Mouse (Mus musculus) neural tube, embryonic 11.5 days (tissue): Measurements from ENCODE around the gene Rln3. TPM values are rescaled to one million over a fixed set of nuclear protein-coding genes. Genes with fewer than 3 reads are reported as not detected.
A peak's percentile ranks its signal among the peaks of the same experiment; 100 is the strongest.

ENCODE experiments used
- ATAC-seq: fragments of 200-750 bp; cut with Nextera tagmentation; 2 replicates; pipeline ENCODE4 v1.8.0; 2017; ENCODE audit warnings: moderate number of reproducible peaks, mild to moderate bottlenecking, moderate TSS enrichment, moderate library complexity; ENCODE audit not compliant: insufficient read depth, low FRiP score, low TSS enrichment
- DNase-seq: peaks from one replicate; pipeline ENCODE4 v3.0.0-alpha.2; 2015; ENCODE audit warnings: low spot score
- H3K27ac ChIP-seq: fragments of 300-500 bp; sonication (generic); 2 replicates; pipeline ENCODE4 v1.5.1; 2014; ENCODE audit warnings: low read depth, mild to moderate bottlenecking, low read length
- H3K27me3 ChIP-seq: fragments of 300-500 bp; sonication (generic); 2 replicates; pipeline ENCODE4 v1.6.1; 2014; ENCODE audit warnings: mild to moderate bottlenecking, low read length, mixed read lengths; ENCODE audit not compliant: control insufficient read depth, insufficient read depth
- H3K36me3 ChIP-seq: fragments of 300-500 bp; sonication (generic); 2 replicates; pipeline ENCODE4 v1.6.1; 2014; ENCODE audit warnings: mild to moderate bottlenecking, low read length, moderate library complexity, mixed read lengths; ENCODE audit not compliant: control insufficient read depth, insufficient read depth
- H3K4me1 ChIP-seq: fragments of 300-500 bp; sonication (generic); 2 replicates; pipeline ENCODE4 v1.6.1; 2014; ENCODE audit warnings: low read length, mixed read lengths; ENCODE audit not compliant: control insufficient read depth, insufficient read depth
- H3K4me2 ChIP-seq: fragments of 300-500 bp; sonication (generic); 2 replicates; pipeline ENCODE4 v1.6.1; 2014; ENCODE audit warnings: low read depth, mild to moderate bottlenecking, moderate library complexity
- H3K4me3 ChIP-seq: fragments of 300-500 bp; sonication (generic); 2 replicates; pipeline ENCODE4 v1.5.1; 2014; ENCODE audit warnings: low read depth, low read length
- H3K9ac ChIP-seq: fragments of 300-500 bp; sonication (generic); 2 replicates; pipeline ENCODE4 v1.6.1; 2014; ENCODE audit warnings: mild to moderate bottlenecking, low read length
- H3K9me3 ChIP-seq: fragments of 300-500 bp; sonication (generic); 2 replicates; pipeline ENCODE4 v1.6.1; 2016; ENCODE audit warnings: low read length; ENCODE audit not compliant: control insufficient read depth
- WGBS: fragments of 180-500 bp; shearing (Covaris S2); extraction: QIAGEN DNeasy Blood & Tissue Kit; methylation state at CpG from one replicate; pipeline ENCODE4 v1.1.7; 2014; 5-methylcytosine and 5-hydroxymethylcytosine counted together
- microRNA counts: library from miRNA; unstranded; fragments of <30 nt; microRNA quantifications from one replicate; lab custom pipeline; 2015
- microRNA-seq: library from miRNA; unstranded; fragments of <30 nt; microRNA quantifications from one replicate; pipeline ENCODE4, GENCODE M21; 2016
- polyA plus RNA-seq: library from polyadenylated mRNA; unstranded; fragments of >200 nt; fragmentation: Nextera tagmentation; extraction: Ambion mirVana; gene quantifications from 2 replicates; pipeline ENCODE4 v1.2.1, GENCODE M21; 2014

Gene Rln3
- polyA plus RNA-seq, 1 experiment from 2014 or later: not detected

DNA sequence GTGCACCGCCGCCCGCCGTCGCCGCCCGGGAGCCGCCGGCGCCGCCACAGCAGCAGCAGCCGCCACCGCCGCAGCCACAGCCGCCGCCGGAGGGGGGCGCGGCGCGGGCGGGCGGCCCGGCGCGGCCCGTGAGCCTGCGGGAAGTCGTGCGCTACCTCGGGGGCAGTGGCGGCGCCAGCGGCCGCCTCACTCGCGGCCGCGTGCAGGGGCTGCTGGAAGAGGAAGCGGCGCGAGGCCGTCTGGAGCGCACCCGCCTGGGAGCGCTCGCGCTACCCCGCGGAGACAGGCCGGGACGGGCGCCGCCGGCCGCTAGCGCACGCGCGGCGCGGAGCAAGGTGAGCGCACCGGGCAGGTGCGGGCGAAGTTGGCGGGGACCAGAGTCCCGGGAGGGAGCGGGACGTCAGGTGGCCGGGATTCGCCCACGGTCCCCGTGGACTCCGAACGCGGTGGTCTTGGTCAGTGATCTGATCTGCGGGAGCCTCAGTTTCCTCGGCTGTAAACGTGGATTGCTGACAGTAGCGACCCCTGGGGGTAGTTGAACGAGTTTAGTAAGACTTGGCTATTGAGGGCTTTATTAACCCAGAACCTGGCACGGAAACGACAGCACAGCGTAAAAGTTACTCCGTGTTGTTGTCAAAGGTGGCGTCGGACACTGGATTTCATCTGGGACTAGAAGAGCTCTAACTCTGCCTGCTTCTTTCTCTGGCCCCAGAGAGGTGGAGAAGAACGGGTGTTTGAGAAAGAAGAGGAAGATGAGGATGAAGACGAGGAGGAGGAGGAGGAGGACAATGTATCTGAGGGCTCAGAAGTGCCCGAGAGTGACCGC is 46.4 kb downstream of the Rln3 start:
- peak; percentile 8; the same call in 1 of the 2 replicates for ATAC-seq
- H3K27ac ChIP-seq: peak overlapping the region; percentile 77
- H3K9ac ChIP-seq: peak overlapping the region; percentile 72
- no peaks in the 10 kb centered on the region for H3K9me3 ChIP-seq
- peak overlapping the region; percentile 80 for H3K4me2 ChIP-seq
- WGBS: under 1% methylated on average over 74 of the region's 92 CpGs
- peak; percentile 75 for DNase-seq
- peaks cover 2% of the 10 kb centered on the region for H3K36me3 ChIP-seq
- peak overlapping the region; percentile 83 for H3K4me3 ChIP-seq
- peaks cover 20% of the 10 kb centered on the region for H3K27me3 ChIP-seq
- peaks cover 14% of the 10 kb centered on the region; the same call in 1 of the 2 replicates for H3K4me1 ChIP-seq

DNA sequence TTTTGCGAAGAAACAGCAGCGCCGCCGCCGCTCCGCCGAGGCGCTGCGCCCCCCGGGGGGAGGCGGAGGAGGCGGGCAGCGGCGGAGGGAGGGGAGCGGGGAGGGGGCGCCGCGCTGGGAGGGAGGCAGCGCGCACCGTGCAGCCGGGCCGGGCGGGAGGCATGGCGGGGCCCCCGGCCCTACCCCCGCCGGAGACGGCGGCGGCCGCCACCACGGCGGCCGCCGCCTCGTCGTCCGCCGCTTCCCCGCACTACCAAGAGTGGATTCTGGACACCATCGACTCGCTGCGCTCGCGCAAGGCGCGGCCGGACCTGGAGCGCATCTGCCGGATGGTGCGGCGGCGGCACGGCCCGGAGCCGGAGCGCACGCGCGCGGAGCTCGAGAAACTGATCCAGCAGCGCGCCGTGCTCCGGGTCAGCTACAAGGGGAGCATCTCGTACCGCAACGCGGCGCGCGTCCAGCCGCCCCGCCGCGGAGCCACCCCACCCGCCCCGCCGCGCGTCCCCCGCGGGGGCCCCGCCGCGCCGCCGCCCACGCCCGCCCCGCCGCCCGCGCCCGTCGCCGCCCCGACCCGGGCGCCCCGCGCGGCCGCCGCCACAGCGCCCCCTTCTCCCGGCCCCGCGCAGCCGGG is 47.2 kb downstream of the Rln3 start, which contains the start of gene Samd1:
Gene Samd1, plus strand, starts transcription at position 162 of the 631 bp plus-strand sequence.
- H3K4me2 ChIP-seq: peak within 1 kb of the TSS; percentile 80
- peaks cover 14% of the 10 kb centered on the region; the same call in 1 of the 2 replicates for H3K4me1 ChIP-seq
- DNase-seq (peak; percentile 73), ATAC-seq (0 out of 2 replicates have a peak, but pooled peaks have one; percentile 32)
- H3K9ac ChIP-seq: peak within 1 kb of the TSS; percentile 86
- H3K4me3 ChIP-seq: peak within 1 kb of the TSS; percentile 83
- H3K36me3 ChIP-seq: peaks cover 2% of the 10 kb centered on the region
- H3K9me3 ChIP-seq: no peaks in the 10 kb centered on the region
- H3K27me3 ChIP-seq: peaks cover 20% of the 10 kb centered on the region
- WGBS: 1% methylated on average over 61 of the region's 112 CpGs
- peak within 1 kb of the TSS; percentile 95 for H3K27ac ChIP-seq

DNA sequence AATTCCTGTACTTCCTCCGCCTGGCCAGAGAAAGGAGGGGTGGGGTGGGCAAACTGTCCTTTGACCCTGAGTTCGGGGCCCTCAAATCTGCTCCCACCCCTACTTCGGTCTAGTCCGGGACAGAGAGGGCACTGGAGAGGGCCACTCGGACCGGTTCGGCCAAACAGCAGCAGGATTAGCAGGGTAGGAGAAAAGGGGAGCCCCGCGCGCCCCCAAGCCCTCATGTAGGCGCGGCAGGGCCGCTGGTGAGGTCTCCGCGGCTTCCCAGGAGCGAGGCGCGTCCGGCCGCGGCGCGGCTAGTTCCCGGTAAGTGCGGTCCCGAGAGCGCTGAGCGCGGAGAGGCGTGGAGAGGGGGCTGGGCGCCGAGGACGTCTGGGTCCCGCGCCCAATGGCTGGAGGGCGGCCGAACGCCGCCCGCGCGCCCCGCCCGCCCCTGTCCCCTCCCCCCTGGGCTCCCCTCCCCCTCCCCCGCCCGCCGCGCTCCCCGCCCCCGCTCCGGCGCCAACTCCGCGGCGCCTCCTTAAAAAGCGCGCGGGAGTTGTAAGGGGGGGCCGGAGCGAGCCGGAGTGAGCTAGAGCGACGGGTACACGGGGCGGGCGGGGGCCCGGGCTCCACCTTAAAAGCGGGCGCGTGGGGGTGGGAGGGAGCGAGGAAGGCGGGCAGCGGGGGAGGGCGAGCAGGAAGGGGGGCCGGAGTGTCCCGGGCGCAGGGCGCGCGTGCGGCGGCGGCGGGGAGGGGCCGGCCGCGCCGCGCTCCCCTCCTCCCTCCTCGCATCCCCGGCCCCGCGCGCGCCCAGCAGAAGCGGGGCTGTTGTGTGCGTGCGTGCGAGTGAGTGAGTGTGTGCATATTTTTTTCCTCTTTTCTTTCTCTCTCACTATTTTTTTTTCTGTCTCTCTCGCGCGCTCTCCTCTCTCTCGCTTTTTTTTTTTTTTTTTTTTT is 48.0 kb downstream of the Rln3 start:
- H3K27ac ChIP-seq: peak overlapping the region; percentile 95
- peak overlapping the region; percentile 86 for H3K9ac ChIP-seq
- peaks cover 14% of the 10 kb centered on the region; the same call in 1 of the 2 replicates for H3K4me1 ChIP-seq
- ATAC-seq: peak; percentile 70
- peak overlapping the region; percentile 83 for H3K4me3 ChIP-seq
- peak overlapping the region; percentile 80 for H3K4me2 ChIP-seq
- peaks cover 5% of the 10 kb centered on the region for H3K36me3 ChIP-seq
- no peaks in the 10 kb centered on the region for H3K9me3 ChIP-seq
- under 1% methylated on average over 30 of the region's 103 CpGs for WGBS
- DNase-seq: peak; percentile 87
- H3K27me3 ChIP-seq: peaks cover 19% of the 10 kb centered on the region

DNA sequence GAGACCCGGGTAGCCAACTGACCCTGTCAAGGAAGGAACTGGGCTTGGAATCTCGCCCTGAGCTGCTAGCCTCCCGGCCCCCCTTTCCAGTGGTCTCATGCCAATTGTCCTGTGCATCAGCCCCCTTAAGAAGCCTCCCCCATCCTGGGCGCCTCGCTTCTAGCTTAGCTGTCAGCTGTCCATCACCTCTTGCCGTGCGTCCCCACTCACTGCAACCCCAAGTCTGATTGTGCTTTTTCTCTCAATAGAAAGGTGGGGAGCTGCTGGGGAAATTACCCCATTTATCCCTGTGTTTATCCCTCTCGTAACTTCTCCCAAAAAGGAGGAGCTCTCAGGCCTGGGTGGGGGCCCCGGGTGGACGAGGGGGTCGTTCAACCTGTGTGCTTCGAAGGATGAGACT is 48.8 kb downstream of the Rln3 start:
- WGBS: 14% methylated on average over 12 of the region's 12 CpGs
- H3K9ac ChIP-seq: no peak overlapping the region
- peak overlapping the region; percentile 13; the same call in 1 of the 2 replicates for H3K4me3 ChIP-seq
- H3K27me3 ChIP-seq: peaks cover 11% of the 10 kb centered on the region
- 0 out of 2 replicates have a peak, but pooled peaks have one; percentile 22 for ATAC-seq
- H3K27ac ChIP-seq: no peak overlapping the region; the same call in 1 of the 2 replicates
- H3K9me3 ChIP-seq: no peaks in the 10 kb centered on the region
- peak overlapping the region; percentile 80 for H3K4me2 ChIP-seq
- H3K4me1 ChIP-seq: peaks cover 9% of the 10 kb centered on the region; the same call in 1 of the 2 replicates
- H3K36me3 ChIP-seq: peaks cover 11% of the 10 kb centered on the region
- no peak for DNase-seq

DNA sequence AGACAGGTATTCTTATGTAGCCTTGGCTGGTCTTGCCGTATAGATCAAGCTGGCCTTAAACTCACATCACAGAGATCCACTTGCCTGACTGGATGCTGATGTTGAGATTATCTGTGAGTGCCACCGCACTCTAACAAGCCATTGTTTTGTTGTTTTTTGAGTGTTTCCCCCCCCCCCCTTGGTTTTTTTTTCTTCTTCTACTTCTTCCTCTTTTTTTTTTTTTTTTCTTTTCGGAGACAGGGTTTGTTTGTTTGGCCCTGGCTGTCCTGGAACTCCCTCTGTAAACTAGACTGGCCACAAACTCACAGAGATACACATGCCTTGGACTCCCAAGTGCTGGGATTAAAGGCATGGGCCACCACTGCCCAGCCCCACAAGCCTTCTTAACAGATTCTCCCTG is 50.8 kb downstream of the Rln3 start:
- Histone ChIP-seq H3K9ac (no peak overlapping the region), H3K4me1 (peaks cover 3% of the 10 kb centered on the region; the same call in 1 of the 2 replicates), H3K4me3 (no peak overlapping the region), H3K4me2 (no peak overlapping the region), H3K27me3 (no peaks in the 10 kb centered on the region), H3K9me3 (no peaks in the 10 kb centered on the region), H3K27ac (no peak overlapping the region), H3K36me3 (peaks cover 17% of the 10 kb centered on the region)
- ATAC-seq (no peak), DNase-seq (no peak)
- WGBS: 91% methylated on average over 3 of the region's 3 CpGs

MicroRNA genes within 50 kb of the gene (microRNA counts, 519-probe panel; counts per million panel counts)
- 171 counts per million, percentile 57 among the panel's probes with 10 or more counts for microRNA mmu-miR-1199 (lab: Ali Mortazavi, UCI)
- microRNA mmu-miR-709 (lab: Ali Mortazavi, UCI): 3,646 counts per million, percentile 71 among the panel's probes with 10 or more counts

Small RNA genes lying within 50 kb of the gene (microRNA-seq; reads per million reads assigned to microRNA genes)
- gene Mir1199 (not detected), gene Mir709 (not detected), gene Mir8111 (1.8 reads per million)

Other genes with a start within 250 kb of the Rln3 start
- gene Adgrl1, start 144.9 kb downstream of the Rln3 start, polyA plus RNA-seq: 20.6 and 21.6 TPM in 2 replicates
- 0.44 and 0.57 TPM in 2 replicates for gene Gm10644, start 89.8 kb downstream of the Rln3 start, polyA plus RNA-seq
- 78.4 and 84.2 TPM in 2 replicates for gene Asf1b, start 89.5 kb downstream of the Rln3 start, polyA plus RNA-seq
- gene Prkaca, start 72.0 kb downstream of the Rln3 start, polyA plus RNA-seq: 154 and 171 TPM in 2 replicates
- 14.4 and 16.5 TPM in 2 replicates for gene Samd1, start 47.3 kb downstream of the Rln3 start, polyA plus RNA-seq
- gene 1700067K01Rik, start 43.5 kb downstream of the Rln3 start, polyA plus RNA-seq: 0.70 and 0.77 TPM in 2 replicates
- gene 2210011C24Rik, start 32.8 kb downstream of the Rln3 start, polyA plus RNA-seq: not detected in 2 replicates
- 4.4 TPM in 2 replicates for gene Palm3, start 23.5 kb downstream of the Rln3 start, polyA plus RNA-seq
- gene Il27ra, start 2.4 kb downstream of the Rln3 start, polyA plus RNA-seq: 0.12 and 0.13 TPM in 2 replicates
- 1.8 and 2.6 TPM in 2 replicates for gene Gm10643, start 20.1 kb upstream of the Rln3 start, polyA plus RNA-seq
- 9.6 TPM in 2 replicates for gene Rfx1, start 21.8 kb upstream of the Rln3 start, polyA plus RNA-seq
- gene Dcaf15, start 59.8 kb upstream of the Rln3 start, polyA plus RNA-seq: 17.0 and 17.1 TPM in 2 replicates
- 0.27 TPM in 1 of 2 replicates, not detected in the other for gene Podnl1, start 81.0 kb upstream of the Rln3 start, polyA plus RNA-seq
- 11.2 and 12.4 TPM in 2 replicates for gene Cc2d1a, start 102.9 kb upstream of the Rln3 start, polyA plus RNA-seq
- gene 4930432K21Rik, start 103.0 kb upstream of the Rln3 start, polyA plus RNA-seq: 1.0 and 1.3 TPM in 2 replicates
- gene Nanos3, start 140.2 kb upstream of the Rln3 start, polyA plus RNA-seq: 6.2 TPM in 2 replicates
- 34.9 and 35.5 TPM in 2 replicates for gene Zswim4, start 192.1 kb upstream of the Rln3 start, polyA plus RNA-seq
- 301 and 323 TPM in 2 replicates for gene D8Ertd738e, start 204.7 kb upstream of the Rln3 start, polyA plus RNA-seq
- gene Mri1, start 212.3 kb upstream of the Rln3 start, polyA plus RNA-seq: 50.7 and 55.9 TPM in 2 replicates
- gene Ccdc130, start 225.4 kb upstream of the Rln3 start, polyA plus RNA-seq: 21.4 and 26.6 TPM in 2 replicates